Mouse (Mus musculus) retina, postnatal 1 day (tissue): Measurements from ENCODE around the gene Gm20852.
"Not testable (repeated sequence)": the region's sequence is repeated elsewhere in the genome, so short reads cannot be mapped to it uniquely, and the experiment has no call there.

Source experiments
- DNase-seq: peaks from one replicate; pipeline ENCODE4 v3.0.0-alpha.2; 2012

The Gm20852 gene

DNA sequence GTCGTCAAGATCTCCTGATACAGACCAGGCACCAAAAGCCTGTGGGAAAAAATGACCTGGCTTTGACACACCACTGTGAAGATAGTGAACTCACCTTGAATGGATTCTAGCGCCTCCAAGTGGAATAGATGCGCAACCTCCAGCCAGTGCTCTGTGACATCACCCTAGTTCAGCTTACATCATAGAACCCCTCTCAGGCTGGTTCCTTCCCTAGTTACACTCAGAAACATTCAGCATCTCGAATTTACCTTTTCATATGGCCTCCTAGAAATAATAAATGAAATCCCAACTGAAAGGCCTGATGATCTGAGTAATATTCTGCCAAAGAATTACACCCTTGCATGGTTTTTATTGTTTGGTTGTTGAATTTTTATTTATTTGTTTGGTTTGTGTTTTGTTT is at the start of gene Gm20852:
Gm20852 (minus strand) TSS at position 101 of the 400 bp plus-strand sequence.
- DNase-seq: not testable (repeated sequence)
